Mouse (Mus musculus) heart, embryonic 10.5 days (tissue): ENCODE results near the gene Ank3. TPM values are rescaled to one million over a fixed set of nuclear protein-coding genes. Genes with fewer than 3 reads are reported as not detected.

Experiments used
- DNase-seq: peaks from one replicate; pipeline ENCODE4 v3.0.0-alpha.2; 2017; ENCODE audit warnings: low spot score
- H3K27ac ChIP-seq: fragments of 300-500 bp; sonication (generic); 2 replicates; pipeline ENCODE4 v1.5.1; 2016; ENCODE audit warnings: mild to moderate bottlenecking
- H3K27me3 ChIP-seq: fragments of 300-500 bp; sonication (generic); 2 replicates; pipeline ENCODE4 v1.6.1; 2016; ENCODE audit warnings: mild to moderate bottlenecking; ENCODE audit not compliant: poor library complexity, insufficient read depth, severe bottlenecking
- H3K36me3 ChIP-seq: fragments of 300-500 bp; sonication (generic); 2 replicates; pipeline ENCODE4 v1.6.1; 2016; ENCODE audit warnings: mild to moderate bottlenecking, moderate library complexity
- H3K4me1 ChIP-seq: fragments of 300-500 bp; sonication (generic); 2 replicates; pipeline ENCODE4 v1.6.1; 2016; ENCODE audit warnings: mild to moderate bottlenecking
- H3K4me3 ChIP-seq: fragments of 300-500 bp; sonication (generic); 2 replicates; pipeline ENCODE4 v1.5.1; 2016; ENCODE audit warnings: mild to moderate bottlenecking, moderate library complexity
- H3K9me3 ChIP-seq: fragments of 300-500 bp; sonication (generic); 2 replicates; pipeline ENCODE4 v1.6.1; 2016; ENCODE audit warnings: mild to moderate bottlenecking, moderate library complexity
- WGBS: fragments of 180-500 bp; shearing (Covaris S2); methylation state at CpG from one replicate; pipeline ENCODE4 v1.1.7; 2016; 5-methylcytosine and 5-hydroxymethylcytosine counted together
- polyA plus RNA-seq: library from polyadenylated mRNA; unstranded; fragments of >200 nt; fragmentation: Nextera tagmentation; extraction: Ambion mirVana; gene quantifications from 2 replicates; pipeline ENCODE4 v1.2.1, GENCODE M21; 2016

Gene Ank3
- polyA plus RNA-seq, 1 experiment from 2014 or later = 54.8 TPM

DNA sequence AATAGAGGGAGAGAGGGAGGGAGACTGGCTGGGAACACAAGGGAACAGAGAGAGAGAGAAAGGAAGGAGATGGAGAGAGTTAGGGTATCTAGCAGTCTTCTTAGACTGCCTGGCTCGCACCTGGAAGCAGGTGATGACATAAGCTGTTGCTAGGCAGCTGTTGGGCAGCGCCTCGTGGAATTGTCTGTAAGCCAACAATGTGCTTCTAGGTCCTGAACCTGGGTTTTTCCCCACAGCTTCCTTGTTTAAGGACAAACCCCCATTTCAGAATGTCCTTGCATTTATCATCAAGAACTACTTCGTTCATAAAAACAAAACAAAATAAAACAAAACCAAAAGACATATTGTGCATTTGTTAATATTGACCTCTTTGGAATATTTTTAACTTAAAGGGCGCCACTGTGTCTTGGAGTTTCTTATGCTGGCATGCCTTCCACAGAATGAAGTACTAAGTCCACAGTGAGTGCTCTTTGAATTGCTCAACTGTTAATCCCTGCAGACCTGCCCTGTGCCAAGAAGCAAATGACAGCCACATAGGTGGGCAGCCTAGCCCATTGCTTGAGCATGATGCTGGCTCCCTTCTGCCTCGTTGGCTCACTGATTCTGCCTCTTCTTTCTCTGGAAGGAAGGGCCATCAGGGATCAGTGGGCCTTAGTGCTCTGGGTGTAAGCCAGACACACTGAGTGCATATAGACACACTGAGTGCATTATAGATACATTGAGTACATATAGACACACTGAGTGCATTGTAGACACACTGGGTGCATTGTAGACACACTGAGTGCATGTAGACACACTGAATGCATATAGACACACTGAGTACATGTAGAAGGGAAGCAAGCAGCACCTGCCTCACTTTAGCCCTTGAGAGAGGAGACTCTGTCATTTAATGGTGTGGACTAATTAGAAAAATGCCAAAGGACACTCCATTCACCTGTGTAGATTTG is 668.9 kb downstream of the Ank3 start:
- no peak for DNase-seq
- Histone ChIP-seq H3K4me3 (no peak overlapping the region), H3K9me3 (no peaks in the 10 kb centered on the region), H3K27me3 (no peaks in the 10 kb centered on the region), H3K36me3 (no peaks in the 10 kb centered on the region), H3K4me1 (no peaks in the 10 kb centered on the region), H3K27ac (no peak overlapping the region)
- 56% methylated on average over 6 of the region's 6 CpGs for WGBS

DNA sequence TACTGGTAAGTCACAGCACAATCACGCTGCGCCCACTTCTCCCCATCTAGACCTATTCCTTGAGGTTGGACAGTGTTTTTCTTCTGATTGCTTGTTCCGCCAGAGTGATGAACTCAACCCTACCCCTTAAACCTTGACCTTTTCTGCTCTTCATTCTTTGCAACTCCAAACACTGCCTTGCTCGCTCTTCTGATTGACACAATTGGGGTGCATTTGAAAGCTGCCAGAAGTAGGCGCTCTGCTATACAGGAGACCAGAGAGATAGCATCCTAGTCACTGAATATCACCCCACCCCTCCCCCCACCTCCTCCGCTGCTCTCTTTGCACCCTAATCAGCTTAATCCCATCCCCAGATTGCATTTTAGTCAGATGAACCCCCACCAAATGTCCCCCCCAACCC is 670.7 kb downstream of the Ank3 start:
- Histone ChIP-seq H3K36me3 (no peaks in the 10 kb centered on the region), H3K4me3 (no peak overlapping the region), H3K9me3 (no peaks in the 10 kb centered on the region), H3K27me3 (no peaks in the 10 kb centered on the region), H3K27ac (no peak overlapping the region), H3K4me1 (no peaks in the 10 kb centered on the region)
- 49% methylated on average over 6 of the region's 6 CpGs for WGBS
- no peak for DNase-seq

GRCm38 (mm10) chr10:70071334-70071733 is 672.8 kb downstream of the Ank3 start:
- DNase-seq = no peak
- H3K36me3 ChIP-seq = no peaks in the 10 kb centered on the region
- H3K27me3 ChIP-seq = no peaks in the 10 kb centered on the region
- 85% methylated on average over 4 of the region's 4 CpGs for WGBS
- H3K27ac ChIP-seq = no peak overlapping the region
- no peaks in the 10 kb centered on the region for H3K4me1 ChIP-seq
- no peak overlapping the region for H3K4me3 ChIP-seq
- no peaks in the 10 kb centered on the region for H3K9me3 ChIP-seq

Other genes with a start within 250 kb of the Ank3 start
- 26.6 and 28.4 TPM in 2 replicates for gene Rhobtb1, start 247.3 kb upstream of the Ank3 start, polyA plus RNA-seq
- 1.7 and 1.9 TPM in 2 replicates for gene A930033H14Rik, start 185.7 kb upstream of the Ank3 start, polyA plus RNA-seq
- 411 and 465 TPM in 2 replicates for gene Cdk1, start 45.8 kb upstream of the Ank3 start, polyA plus RNA-seq